In genomic region chrX:99010581-99010980, GRCm38 (mm10) we compare ENCODE assay signal across 28 mouse cellular contexts.
"Had no signal": no experiment of that assay in that cellular context is flagged by ENCODE, and none has a peak within 500 bp of the region (broad histone marks: within the 10 kb centered on the region; RNA-seq: fewer than 3 reads in every experiment).

No protein-coding gene starts in this region.

- H3K4me1 ChIP-seq: limb, embryonic 10.5 days; limb, embryonic 12.5 days; limb, embryonic 13.5 days; limb, embryonic 15.5 days; liver, embryonic 12.5 days; liver, embryonic 13.5 days; liver, embryonic 15.5 days; midbrain, embryonic 10.5 days; midbrain, embryonic 12.5 days; midbrain, embryonic 13.5 days; midbrain, embryonic 15.5 days; neural tube, embryonic 12.5 days; neural tube, embryonic 13.5 days had no signal

- H3K9ac ChIP-seq: limb, embryonic 12.5 days; limb, embryonic 13.5 days; limb, embryonic 15.5 days; liver, embryonic 12.5 days; liver, embryonic 13.5 days; liver, embryonic 14.5 days; liver, embryonic 15.5 days; liver, postnatal 0 days; lung, embryonic 14.5 days; lung, embryonic 15.5 days; midbrain, embryonic 12.5 days; midbrain, embryonic 13.5 days; midbrain, embryonic 15.5 days; neural tube, embryonic 12.5 days; neural tube, embryonic 13.5 days had no signal

- DNase-seq: left cerebral cortex, postnatal 4 days; liver, embryonic 13.5 days; liver, postnatal 0 days; lung, adult 18-20 months; lung, adult 2 months; lung, embryonic 14.5 days; lung, postnatal 10 days; lung, postnatal 14 days; lung, postnatal 36 days; lung, postnatal 4 days; midbrain, embryonic 14.5 days had no signal

- H3K27ac ChIP-seq: limb, embryonic 10.5 days; limb, embryonic 12.5 days; limb, embryonic 13.5 days; limb, embryonic 15.5 days; liver, embryonic 12.5 days; liver, embryonic 13.5 days; liver, embryonic 14.5 days; liver, embryonic 15.5 days; lung, embryonic 15.5 days; macrophage; midbrain, embryonic 10.5 days; midbrain, embryonic 12.5 days; midbrain, embryonic 13.5 days; midbrain, embryonic 15.5 days; neural tube, embryonic 12.5 days; neural tube, embryonic 13.5 days had no signal

- H3K9me3 ChIP-seq: limb, embryonic 10.5 days; limb, embryonic 12.5 days; limb, embryonic 13.5 days; limb, embryonic 15.5 days; liver, embryonic 12.5 days; liver, embryonic 13.5 days; liver, embryonic 15.5 days; lung, embryonic 15.5 days; megakaryocyte, embryonic 14.5 days; midbrain, embryonic 10.5 days; midbrain, embryonic 12.5 days; midbrain, embryonic 13.5 days; midbrain, embryonic 15.5 days; neural tube, embryonic 12.5 days; neural tube, embryonic 13.5 days had no signal

- H3K4me3 ChIP-seq: limb, embryonic 10.5 days; limb, embryonic 12.5 days; limb, embryonic 13.5 days; limb, embryonic 15.5 days; liver, embryonic 12.5 days; liver, embryonic 13.5 days; liver, embryonic 15.5 days; lung, embryonic 15.5 days; megakaryocyte, embryonic 14.5 days; midbrain, embryonic 10.5 days; midbrain, embryonic 12.5 days; midbrain, embryonic 13.5 days; midbrain, embryonic 15.5 days; myocyte; neural tube, embryonic 12.5 days; neural tube, embryonic 13.5 days had no signal

- H3K27me3 ChIP-seq: liver, embryonic 13.5 days; lung, embryonic 15.5 days; neural tube, embryonic 12.5 days had no signal

- H3K36me3 ChIP-seq: limb, embryonic 10.5 days; limb, embryonic 12.5 days; limb, embryonic 13.5 days; limb, embryonic 15.5 days; liver, embryonic 12.5 days; liver, embryonic 13.5 days; liver, embryonic 15.5 days; lung, embryonic 15.5 days; midbrain, embryonic 10.5 days; midbrain, embryonic 12.5 days; midbrain, embryonic 13.5 days; midbrain, embryonic 15.5 days; neural tube, embryonic 12.5 days; neural tube, embryonic 13.5 days had no signal
